Mouse (Mus musculus) cortical plate, adult 2 months (tissue): ENCODE measurements at regions not wholly inside any gene's neighbourhood (a gene's known extent, or its start where the extent isn't known, plus 50 kb on each side); places are given as distances from the start of the nearest gene placed in this dataset.

Experiments
- CTCF ChIP-seq: fragments of 200-500 bp; IDR thresholded peaks from 2 replicates; pipeline ENCODE4 v1.5.1; 2011; ENCODE audit warnings: mild to moderate bottlenecking, control low read depth, low read length; ENCODE audit not compliant: insufficient read depth; ENCODE audit errors: extremely low read depth
- POLR2A ChIP-seq: fragments of 200-500 bp; IDR thresholded peaks from 2 replicates; pipeline ENCODE4 v1.6.1; 2011; ENCODE audit warnings: mild to moderate bottlenecking, low read length, control low read depth; ENCODE audit not compliant: insufficient read depth; ENCODE audit errors: extremely low read depth

DNA sequence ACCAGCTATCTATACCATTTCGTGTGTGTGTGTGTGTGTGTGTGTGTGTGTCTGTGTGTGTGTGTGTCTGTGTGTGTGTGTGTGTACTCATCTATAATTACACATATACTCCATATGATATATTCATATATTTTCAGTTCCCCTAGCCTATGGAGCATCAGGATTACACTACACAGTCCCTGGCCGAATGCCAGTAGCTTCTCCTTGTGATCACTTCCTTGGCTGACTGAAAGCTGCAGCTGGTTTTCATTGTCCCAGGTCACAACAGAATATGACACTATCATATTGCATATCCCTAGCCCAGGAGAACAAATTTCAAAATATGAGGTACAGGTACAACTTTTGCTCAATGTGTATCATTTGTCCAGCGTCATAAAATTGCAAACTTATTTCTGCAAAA, 116.2 kb downstream of the Ndufa4 start:
- TF ChIP-seq POLR2A (no peak), CTCF (no peak)
